ENCODE assay signal across 15 mouse cellular contexts in the genomic region with DNA sequence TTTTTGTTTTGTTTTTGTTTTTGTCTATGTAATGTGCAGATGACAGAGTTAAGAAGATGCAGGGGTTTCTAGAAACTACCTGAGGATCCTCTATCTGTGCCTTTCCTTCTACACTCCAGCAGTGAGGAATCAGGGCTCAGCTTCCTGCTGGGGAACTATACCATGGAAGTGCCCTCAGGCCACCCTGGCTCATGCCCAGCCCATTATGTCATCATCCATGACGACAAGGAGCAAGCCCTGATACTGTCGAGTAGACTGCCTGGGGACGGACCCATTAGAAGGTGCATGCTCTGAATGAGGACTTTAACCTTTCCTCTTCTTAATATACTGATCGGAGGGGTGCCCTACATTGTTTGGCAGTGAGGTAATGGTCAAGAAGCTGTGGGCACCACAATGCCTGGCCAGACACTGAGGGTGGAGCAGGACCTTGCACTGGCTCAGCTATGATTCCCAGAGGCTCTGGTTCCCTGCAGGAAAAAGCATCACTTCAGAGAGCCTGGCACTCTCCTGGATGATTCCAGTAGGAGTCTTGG.
"Had no signal": no experiment of that assay in that cellular context is flagged by ENCODE, and none has a peak within 500 bp of the region (broad histone marks: within the 10 kb centered on the region; RNA-seq: fewer than 3 reads in every experiment).

No protein-coding gene starts in this region.

- H3K27me3 ChIP-seq: liver, embryonic 13.5 days; megakaryocyte, embryonic 14.5 days; midbrain, embryonic 13.5 days; neural tube, embryonic 13.5 days had no signal

- DNase-seq: kidney, adult 9 months; kidney, postnatal 14 days; layer of hippocampus, adult 9-11 months; liver, embryonic 13.5 days; lung, adult 2 months; lung, postnatal 36 days; retina, postnatal 1 day; thymus, adult 2 months; thymus, postnatal 14 days; thymus, postnatal 4 days had no signal

- ATAC-seq: lung, postnatal 0 days; midbrain, embryonic 13.5 days; midbrain, embryonic 16.5 days had no signal
